Comparison of ENCODE assay signal across 7 mouse cellular contexts in genomic region chr12:111007134-111008103, GRCm38 (mm10). TPM values are rescaled to one million over a fixed set of nuclear protein-coding genes. Genes with fewer than 3 reads are reported as not detected.
DNase-seq lines count a peak whose midpoint lies in the region.

No protein-coding gene starts in this region.

- 25% methylated on average over 14 of the region's 14 CpGs for WGBS in large intestine, adult 2 months

- peak; percentile 27 to 54 for DNase-seq in CD8-positive naive resting alpha-beta T cell, adult 2 months (ENCODE audit: low read depth in 2 of 2, low spot score in 2 of 2)
- DNase-seq in Muller cell, postnatal 12 days (ENCODE audit: inconsistent ontology term): peak; percentile 42
- peak; percentile 33 for DNase-seq in heart, adult 8-10 months (ENCODE audit: low spot score)
- peak; percentile 85 for DNase-seq in large intestine, adult 2 months (ENCODE audit: low read depth, low spot score)
- peak; percentile 55 to 61 for DNase-seq in natural killer cell, adult 2 months (ENCODE audit: low spot score in 2 of 2)
- DNase-seq in cerebellum, adult 9-11 months: no peak
- DNase-seq in layer of hippocampus, adult 11-12 months (ENCODE audit: low spot score): no peak

RNA-seq across cellular contexts. Expression of gene Ankrd9, which starts 28.6 kb away (rescaled TPM):
- total RNA-seq in heart, adult 8-10 months (2022): 10 to 100 TPM; 61.3 to 73.8 (median 68.6) TPM
- polyA plus RNA-seq in large intestine, adult 2 months (2012; rRNA removed): 39.5 and 58.7 TPM in 2 replicates

RNA-seq across cellular contexts. Expression of gene Rcor1, which starts 31.7 kb away (rescaled TPM):
- 10 to 100 TPM; 11.9 to 14.3 (median 13.4) TPM for total RNA-seq in heart, adult 8-10 months (2022)
- 14.4 and 15.0 TPM in 2 replicates for polyA plus RNA-seq in large intestine, adult 2 months (2012; rRNA removed)

Comparison
In these comparisons a context has a peak if more than half of its experiments do, and no peak if none do; other contexts are left out.
1. DNase-seq: peak in CD8-positive naive resting alpha-beta T cell, adult 2 months (2 of 2), Muller cell, postnatal 12 days (single experiment), heart, adult 8-10 months (single experiment), large intestine, adult 2 months (single experiment) and natural killer cell, adult 2 months (2 of 2); none in cerebellum, adult 9-11 months (single experiment) and layer of hippocampus, adult 11-12 months (single experiment).